Mouse (Mus musculus) spleen, adult 2 months (tissue): ENCODE data around the gene Pde5a. TPM values are rescaled to one million over a fixed set of nuclear protein-coding genes. Genes with fewer than 3 reads are reported as not detected.

ENCODE experiments used
- DNase-seq, 2 experiments: peaks; one replicate each; pipeline versions ENCODE4 v3.0.0 to v3.0.0-alpha.2; 2012 to 2021; ENCODE audit warnings: low spot score in 2 of 2, low read depth in 1 of 2
- H3K27ac ChIP-seq: fragments of 200-500 bp; 2 replicates; pipeline ENCODE4 v1.5.1; 2012; ENCODE audit warnings: low read length, inconsistent platforms; ENCODE audit not compliant: insufficient read depth
- H3K27me3 ChIP-seq: fragments of 200-500 bp; 2 replicates; pipeline ENCODE4 v1.6.1; 2012; ENCODE audit warnings: mild to moderate bottlenecking, moderate library complexity, low read length, inconsistent platforms; ENCODE audit not compliant: control insufficient read depth, insufficient read depth
- H3K36me3 ChIP-seq: fragments of 200-500 bp; 2 replicates; pipeline ENCODE4 v1.6.1; 2012; ENCODE audit warnings: mild to moderate bottlenecking, low read length, inconsistent platforms; ENCODE audit not compliant: control insufficient read depth, insufficient read depth
- H3K4me1 ChIP-seq: fragments of 200-500 bp; 2 replicates; pipeline ENCODE4 v1.6.1; 2011; ENCODE audit warnings: inconsistent platforms; ENCODE audit not compliant: control insufficient read depth, insufficient read depth, insufficient read length
- H3K4me3 ChIP-seq: fragments of 200-500 bp; 2 replicates; pipeline ENCODE4 v1.5.1; 2011; ENCODE audit warnings: mild to moderate bottlenecking, inconsistent platforms; ENCODE audit not compliant: insufficient read depth, insufficient read length; ENCODE audit errors: extremely low read depth
- CTCF ChIP-seq: fragments of 200-500 bp; IDR thresholded peaks from 2 replicates; pipeline ENCODE4 v1.5.1; 2011; ENCODE audit warnings: mild to moderate bottlenecking, inconsistent platforms; ENCODE audit not compliant: insufficient read depth, insufficient read length, insufficient replicate concordance; ENCODE audit errors: extremely low read depth
- POLR2A ChIP-seq: fragments of 200-500 bp; IDR thresholded peaks from 2 replicates; pipeline ENCODE4 v1.6.1; 2011; ENCODE audit warnings: low read depth, low read length, inconsistent platforms
- WGBS: fragments of 180-500 bp; shearing (Covaris S2); methylation state at CpG from one replicate; pipeline ENCODE4 v1.1.7; 2018; 5-methylcytosine and 5-hydroxymethylcytosine counted together
- polyA plus RNA-seq: library from polyadenylated mRNA; depleted of rRNA; stranded (reverse); fragments of >200 nt; gene quantifications from 2 replicates; pipeline ENCODE4 v1.2.3, GENCODE M21; 2012

Gene Pde5a
- polyA plus RNA-seq, 1 experiment: 1.3 TPM

- H3K27ac ChIP-seq: no peak overlapping the region
- no peak for TF ChIP-seq POLR2A
- no peak for TF ChIP-seq CTCF
- no peaks in the 10 kb centered on the region for H3K4me1 ChIP-seq
- no peaks in the 10 kb centered on the region for H3K27me3 ChIP-seq
- DNase-seq: no peak
- 78% methylated on average over 8 of the region's 8 CpGs for WGBS
- no peak overlapping the region for H3K4me3 ChIP-seq
- H3K36me3 ChIP-seq: no peaks in the 10 kb centered on the region
Observed at GRCm38 (mm10) chr3:122763240-122763761, 34.6 kb downstream of the Pde5a start.

GRCm38 (mm10) chr3:122763768-122764167, 35.0 kb downstream of the Pde5a start:
- no peak overlapping the region for H3K27ac ChIP-seq
- DNase-seq: no peak
- 51% methylated on average over 14 of the region's 14 CpGs for WGBS

GRCm38 (mm10) chr3:122766930-122767329, 38.2 kb downstream of the Pde5a start:
- no peak for TF ChIP-seq POLR2A
- no peak for TF ChIP-seq CTCF
- WGBS: 50% methylated on average over 4 of the region's 4 CpGs
- no peak overlapping the region for H3K4me3 ChIP-seq
- H3K36me3 ChIP-seq: no peaks in the 10 kb centered on the region
- no peaks in the 10 kb centered on the region for H3K27me3 ChIP-seq
- no peaks in the 10 kb centered on the region for H3K4me1 ChIP-seq
- H3K27ac ChIP-seq: no peak overlapping the region
- DNase-seq: no peak

More at GRCm38 (mm10) chr3:122763768-122764167, 35.0 kb downstream of the Pde5a start:
- H3K36me3 ChIP-seq: no peaks in the 10 kb centered on the region
- H3K4me3 ChIP-seq: no peak overlapping the region
- H3K4me1 ChIP-seq: no peaks in the 10 kb centered on the region
- no peaks in the 10 kb centered on the region for H3K27me3 ChIP-seq
- TF ChIP-seq CTCF (no peak), POLR2A (no peak)

GRCm38 (mm10) chr3:122767841-122768240, 39.1 kb downstream of the Pde5a start:
- H3K4me1 ChIP-seq: no peaks in the 10 kb centered on the region
- DNase-seq: no peak
- no peaks in the 10 kb centered on the region for H3K27me3 ChIP-seq
- no peak overlapping the region for H3K27ac ChIP-seq
- WGBS: 33% methylated on average over 5 of the region's 5 CpGs
- TF ChIP-seq POLR2A: no peak
- TF ChIP-seq CTCF: no peak
- no peak overlapping the region for H3K4me3 ChIP-seq
- H3K36me3 ChIP-seq: no peaks in the 10 kb centered on the region

- H3K36me3 ChIP-seq: no peaks in the 10 kb centered on the region
- H3K27ac ChIP-seq: no peak overlapping the region
- H3K4me1 ChIP-seq: no peaks in the 10 kb centered on the region
- TF ChIP-seq POLR2A (no peak), CTCF (no peak)
- 84% methylated on average over 6 of the region's 6 CpGs for whole genome bisulfite sequencing
- no peak for DNase-seq
- H3K4me3 ChIP-seq: no peak overlapping the region
- H3K27me3 ChIP-seq: no peaks in the 10 kb centered on the region
Observed at GRCm38 (mm10) chr3:122781417-122781816, 52.7 kb downstream of the Pde5a start.

GRCm38 (mm10) chr3:122784245-122784644, 55.5 kb downstream of the Pde5a start:
- H3K36me3 ChIP-seq: no peaks in the 10 kb centered on the region
- H3K4me3 ChIP-seq: no peak overlapping the region
- DNase-seq: no peak
- 62% methylated on average over 1 of the region's 1 CpGs for WGBS
- TF ChIP-seq POLR2A: no peak
- no peak for TF ChIP-seq CTCF
- no peak overlapping the region for H3K27ac ChIP-seq
- H3K4me1 ChIP-seq: no peaks in the 10 kb centered on the region
- no peaks in the 10 kb centered on the region for H3K27me3 ChIP-seq

GRCm38 (mm10) chr3:122788314-122788713, 59.6 kb downstream of the Pde5a start:
- no peaks in the 10 kb centered on the region for H3K27me3 ChIP-seq
- H3K4me1 ChIP-seq: no peaks in the 10 kb centered on the region
- WGBS: 96% methylated on average over 9 of the region's 9 CpGs
- no peak overlapping the region for H3K4me3 ChIP-seq
- no peak overlapping the region for H3K27ac ChIP-seq
- no peak for DNase-seq
- H3K36me3 ChIP-seq: no peaks in the 10 kb centered on the region
- no peak for TF ChIP-seq POLR2A
- no peak for TF ChIP-seq CTCF
